Mouse (Mus musculus) E14TG2a.4 (cell line): ENCODE measurements around the gene March5.

Experiments used
- CTCF ChIP-seq: conservative IDR thresholded peaks from 2 replicates; pipeline ENCODE4 v1.5.1; 2014; ENCODE audit warnings: low read length
- NANOG ChIP-seq: IDR thresholded peaks from 2 replicates; pipeline ENCODE4 v1.6.1; 2014; ENCODE audit warnings: borderline replicate concordance, low read length, mixed read lengths
- POU5F1 ChIP-seq: IDR thresholded peaks from 2 replicates; pipeline ENCODE4 v1.6.1; 2014; ENCODE audit warnings: low read length, borderline replicate concordance

- TF ChIP-seq CTCF: no peak
- TF ChIP-seq POU5F1: no peak
- TF ChIP-seq NANOG: no peak
These were observed 3.1 kb downstream of the March5 start for GRCm38 (mm10) chr19:37210457-37210856.
